Mouse (Mus musculus) heart, adult 18-20 months (tissue): ENCODE results near the gene Ppp1r11. TPM values are rescaled to one million over a fixed set of nuclear protein-coding genes. Genes with fewer than 3 reads are reported as not detected.

Source experiments
- DNase-seq, 2 experiments: peaks; one replicate each; pipeline ENCODE4 v3.0.0; 2021 to 2022; ENCODE audit warnings: mixed read lengths in 1 of 2
- total RNA-seq, 2 experiments: library from RNA; stranded (reverse); gene quantifications; 2 replicates each; pipeline ENCODE4 v1.2.3; 2021

Ppp1r11 gene
- total RNA-seq, 2 experiments from 2014 or later, result 95.7 to 113 TPM

- peak in 1 of 2 experiments; percentile 9 for DNase-seq
Measured at GRCm38 (mm10) chr17:36920239-36920638, 31.3 kb downstream of the Ppp1r11 start.

- DNase-seq, result peak; percentile 36 to 83
Measured at GRCm38 (mm10) chr17:36915076-36915475, 36.5 kb downstream of the Ppp1r11 start.

- DNase-seq, result peak; percentile 69 to 87
Measured at GRCm38 (mm10) chr17:36914108-36914507, 37.4 kb downstream of the Ppp1r11 start.

- DNase-seq, result no peak
Measured at GRCm38 (mm10) chr17:36912031-36912430, 39.5 kb downstream of the Ppp1r11 start.

GRCm38 (mm10) chr17:36909802-36910201, 41.7 kb downstream of the Ppp1r11 start:
- no peak for DNase-seq

GRCm38 (mm10) chr17:36908235-36908634, 43.3 kb downstream of the Ppp1r11 start:
- DNase-seq, result no peak

GRCm38 (mm10) chr17:36903651-36904050, 47.9 kb downstream of the Ppp1r11 start:
- DNase-seq, result no peak

GRCm38 (mm10) chr17:36900691-36901090, 50.9 kb downstream of the Ppp1r11 start:
- no peak for DNase-seq

- no peak for DNase-seq
Measured at GRCm38 (mm10) chr17:36900001-36900400, 51.5 kb downstream of the Ppp1r11 start.

GRCm38 (mm10) chr17:36899376-36899775, 52.2 kb downstream of the Ppp1r11 start:
- no peak for DNase-seq

Other genes starting within 250 kb of the Ppp1r11 start
- gene H2-M10.5, start 178.8 kb downstream of the Ppp1r11 start, total RNA-seq, result not detected
- not detected for gene H2-M10.6, start 139.6 kb downstream of the Ppp1r11 start, total RNA-seq
- 10 to 100 TPM; 17.8 to 18.5 TPM for gene Trim26, start 114.6 kb downstream of the Ppp1r11 start, total RNA-seq
- not detected for gene Trim15, start 84.5 kb downstream of the Ppp1r11 start, total RNA-seq
- under 1 TPM; 0.33 to 0.35 TPM for gene Trim10, start 82.2 kb downstream of the Ppp1r11 start, total RNA-seq
- not detected for gene Trim40, start 61.6 kb downstream of the Ppp1r11 start, total RNA-seq
- not detected for gene Trim31, start 53.6 kb downstream of the Ppp1r11 start, total RNA-seq
- gene Rnf39, start 8.8 kb downstream of the Ppp1r11 start, total RNA-seq, result under 1 TPM; 0.72 to 0.87 TPM
- 10 to 100 TPM; 29.1 to 31.1 TPM for gene Znrd1, start 6.8 kb upstream of the Ppp1r11 start, total RNA-seq
- gene Znrd1as, start 6.9 kb upstream of the Ppp1r11 start, total RNA-seq, result 10 to 100 TPM; 15.1 to 16.2 TPM
- gene 2410137M14Rik, start 29.5 kb upstream of the Ppp1r11 start, total RNA-seq, result 1 to 10 TPM in 1 of 2 experiments, under 1 TPM in 1; 0.90 to 1.0 TPM
- not detected for gene H2-M5, start 37.8 kb upstream of the Ppp1r11 start, total RNA-seq
- 1 to 10 TPM; 1.7 to 2.0 TPM for gene Zfp57, start 49.4 kb upstream of the Ppp1r11 start, total RNA-seq
- gene Mog, start 71.7 kb upstream of the Ppp1r11 start, total RNA-seq, result not detected
- 1 to 10 TPM; 6.0 to 8.2 TPM for gene Gabbr1, start 94.2 kb upstream of the Ppp1r11 start, total RNA-seq
- gene Olfr90, start 136.8 kb upstream of the Ppp1r11 start, total RNA-seq, result not detected
- not detected for gene Olfr91, start 146.5 kb upstream of the Ppp1r11 start, total RNA-seq
- gene Olfr92, start 168.3 kb upstream of the Ppp1r11 start, total RNA-seq, result not detected
- not detected for gene Olfr93, start 209.8 kb upstream of the Ppp1r11 start, total RNA-seq
- gene Ubd, start 242.2 kb upstream of the Ppp1r11 start, total RNA-seq, result 1 to 10 TPM in 1 of 2 experiments, not detected in 1; 1.2 TPM
- not detected for gene Olfr94, start 249.3 kb upstream of the Ppp1r11 start, total RNA-seq